Mouse (Mus musculus): Measurements from ENCODE around the gene Slc29a1.

- TF ChIP-seq POLR2A (IDR thresholded peaks at IDR 0.05; ENCODE audit: extremely low read depth, insufficient read depth, low read length), result no peak
- TF ChIP-seq CTCF (IDR thresholded peaks at IDR 0.05; ENCODE audit: extremely low read depth, insufficient read depth, low read length), result no peak
Observed at GRCm38 (mm10) chr17:45608396-45608795, 9.0 kb upstream of the Slc29a1 start.
